Mouse (Mus musculus) limb, embryonic 13.5 days (tissue): ENCODE measurements at regions not wholly inside any gene's neighbourhood (a gene's known extent, or its start where the extent isn't known, plus 50 kb on each side); places are given as distances from the start of the nearest gene placed in this dataset.
A peak's percentile ranks its signal among the peaks of the same experiment; 100 is the strongest.

Experiments used
- ATAC-seq: fragments of 200-750 bp; cut with Nextera tagmentation; 2 replicates; pipeline ENCODE4 v1.8.0; 2017; ENCODE audit warnings: low read depth, moderate number of reproducible peaks, moderate TSS enrichment; ENCODE audit not compliant: low FRiP score
- H3K27ac ChIP-seq: fragments of 300-500 bp; sonication (generic); 2 replicates; pipeline ENCODE4 v1.5.1; 2015; ENCODE audit warnings: inconsistent platforms, mild to moderate bottlenecking, moderate library complexity
- H3K27me3 ChIP-seq: fragments of 300-500 bp; sonication (generic); 2 replicates; pipeline ENCODE4 v1.6.1; 2015; ENCODE audit warnings: mild to moderate bottlenecking, inconsistent platforms
- H3K36me3 ChIP-seq: fragments of 300-500 bp; sonication (generic); 2 replicates; pipeline ENCODE4 v1.6.1; 2015; ENCODE audit warnings: inconsistent platforms, mild to moderate bottlenecking, moderate library complexity
- H3K4me1 ChIP-seq: fragments of 300-500 bp; sonication (generic); 2 replicates; pipeline ENCODE4 v1.6.1; 2015; ENCODE audit warnings: inconsistent platforms
- H3K4me2 ChIP-seq: fragments of 300-500 bp; sonication (generic); replicated peaks from 2 replicates; pipeline ENCODE4 v1.6.1; 2015; ENCODE audit warnings: inconsistent platforms, mild to moderate bottlenecking, moderate library complexity
- H3K4me3 ChIP-seq: fragments of 300-500 bp; sonication (generic); 2 replicates; pipeline ENCODE4 v1.5.1; 2015; ENCODE audit warnings: moderate library complexity, mild to moderate bottlenecking, inconsistent platforms
- H3K9ac ChIP-seq: fragments of 300-500 bp; sonication (generic); 2 replicates; pipeline ENCODE4 v1.6.1; 2015; ENCODE audit warnings: mild to moderate bottlenecking, inconsistent platforms
- H3K9me3 ChIP-seq: fragments of 300-500 bp; sonication (generic); 2 replicates; pipeline ENCODE4 v1.6.1; 2016; ENCODE audit warnings: inconsistent platforms
- WGBS: fragments of 180-500 bp; shearing (Covaris S2); methylation state at CpG from one replicate; pipeline ENCODE4 v1.1.7; 2015; 5-methylcytosine and 5-hydroxymethylcytosine counted together

DNA sequence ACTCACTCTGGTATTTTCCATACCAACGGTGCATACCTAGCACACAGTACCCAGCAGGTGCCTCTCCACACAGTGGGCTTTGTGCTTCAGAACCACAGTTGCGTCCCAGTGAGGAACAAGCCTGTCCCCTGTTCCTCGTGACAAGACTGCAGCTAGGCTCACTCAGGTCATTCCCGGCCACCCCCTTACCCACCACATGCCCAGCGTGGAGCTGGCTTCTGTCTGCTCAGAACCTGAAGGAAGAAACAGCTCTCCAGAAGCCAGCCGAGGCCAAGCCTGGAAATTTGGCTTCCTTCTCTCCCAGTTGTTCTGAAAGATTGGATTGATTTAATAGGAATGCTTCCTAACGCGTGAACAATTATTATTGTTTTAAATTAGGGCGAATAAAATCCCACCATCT is 118.1 kb upstream of the Zmiz1 start:
- Histone ChIP-seq H3K4me2 (no peak overlapping the region), H3K27ac (0 out of 2 replicates have a peak overlapping the region, but pooled peaks have one; percentile 33), H3K27me3 (no peaks in the 10 kb centered on the region), H3K9me3 (0 out of 2 replicates have a peak, but pooled peaks cover 3% of the 10 kb centered on the region), H3K4me1 (peaks cover 71% of the 10 kb centered on the region), H3K9ac (no peak overlapping the region), H3K4me3 (no peak overlapping the region), H3K36me3 (no peaks in the 10 kb centered on the region)
- ATAC-seq, result no peak
- 64% methylated on average over 9 of the region's 9 CpGs for WGBS

DNA sequence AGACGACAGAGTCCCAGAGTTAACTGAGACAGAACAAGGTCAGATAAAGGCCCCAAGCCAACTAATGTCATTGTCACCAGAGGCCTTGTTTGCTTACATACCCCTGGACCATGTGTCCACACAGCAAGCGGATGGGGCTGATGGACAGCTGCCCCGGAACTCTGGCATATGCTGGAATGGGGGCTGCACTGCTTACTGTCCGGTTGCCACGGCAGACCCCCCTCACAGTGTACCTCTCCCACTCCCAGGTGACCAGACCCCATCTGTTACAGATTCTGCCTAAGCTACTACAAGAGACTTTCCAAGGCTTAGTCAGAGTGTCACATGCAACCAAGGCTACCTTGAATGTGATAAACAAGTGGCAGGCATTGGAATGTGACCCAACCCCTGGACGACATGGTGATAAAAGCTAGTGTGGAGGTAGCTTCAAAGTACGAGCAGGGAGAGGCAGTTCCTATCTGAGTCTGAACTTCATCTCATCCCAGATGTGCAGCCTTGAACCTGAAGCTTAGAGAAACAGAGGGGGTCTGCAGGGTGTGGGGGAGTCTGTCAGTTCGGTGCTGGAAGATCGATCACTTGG is 117.0 kb upstream of the Zmiz1 start:
- no peak overlapping the region for H3K4me2 ChIP-seq
- no peak overlapping the region for H3K4me3 ChIP-seq
- no peak overlapping the region for H3K9ac ChIP-seq
- no peaks in the 10 kb centered on the region for H3K36me3 ChIP-seq
- H3K9me3 ChIP-seq, result no peaks in the 10 kb centered on the region
- 69% methylated on average over 9 of the region's 9 CpGs for WGBS
- no peaks in the 10 kb centered on the region for H3K27me3 ChIP-seq
- H3K27ac ChIP-seq, result peak overlapping the region; percentile 55; the same call in 1 of the 2 replicates
- no peak for ATAC-seq
- H3K4me1 ChIP-seq, result peaks cover 78% of the 10 kb centered on the region

DNA sequence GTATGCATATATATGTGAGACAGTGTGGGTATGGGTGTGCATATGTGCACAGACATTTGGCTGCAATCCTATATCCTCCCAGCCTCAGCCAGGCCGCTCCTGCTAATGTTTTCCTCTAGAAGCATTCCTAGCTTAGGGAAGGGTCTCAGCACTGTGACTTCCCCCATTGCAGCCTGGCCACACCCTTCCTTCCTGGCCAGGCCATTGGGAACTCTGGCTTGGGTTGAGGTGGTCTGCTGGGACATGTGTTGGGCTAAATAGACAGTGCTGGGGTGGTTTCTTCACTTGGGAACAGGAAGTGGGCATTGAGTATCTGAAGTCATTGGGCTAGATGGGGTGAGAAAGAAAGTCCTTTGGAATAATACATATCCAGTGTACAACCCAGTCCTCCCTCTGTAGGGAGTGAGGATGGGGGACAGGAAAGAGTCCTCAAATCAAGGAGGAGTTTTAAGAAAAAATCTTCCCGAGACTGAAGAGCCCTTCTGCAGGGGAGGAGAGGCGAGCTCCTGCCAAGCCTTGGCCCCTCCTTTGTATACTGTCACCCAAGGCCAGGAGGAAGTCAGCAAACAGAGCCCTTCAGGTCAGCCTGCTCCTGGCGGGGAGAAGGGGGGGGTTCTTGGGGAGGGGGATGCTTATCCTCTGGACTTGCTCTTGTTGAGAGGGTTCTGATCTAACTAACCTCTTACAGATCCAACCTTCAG is 116.0 kb upstream of the Zmiz1 start:
- ATAC-seq, result no peak
- H3K27ac ChIP-seq, result peak overlapping the region; percentile 48
- no peak overlapping the region for H3K9ac ChIP-seq
- H3K9me3 ChIP-seq, result no peaks in the 10 kb centered on the region
- 46% methylated on average over 4 of the region's 4 CpGs for WGBS
- H3K4me1 ChIP-seq, result peaks cover 76% of the 10 kb centered on the region
- no peak overlapping the region; the same call in 1 of the 2 replicates for H3K4me2 ChIP-seq
- no peak overlapping the region for H3K4me3 ChIP-seq
- H3K36me3 ChIP-seq, result no peaks in the 10 kb centered on the region
- H3K27me3 ChIP-seq, result no peaks in the 10 kb centered on the region

DNA sequence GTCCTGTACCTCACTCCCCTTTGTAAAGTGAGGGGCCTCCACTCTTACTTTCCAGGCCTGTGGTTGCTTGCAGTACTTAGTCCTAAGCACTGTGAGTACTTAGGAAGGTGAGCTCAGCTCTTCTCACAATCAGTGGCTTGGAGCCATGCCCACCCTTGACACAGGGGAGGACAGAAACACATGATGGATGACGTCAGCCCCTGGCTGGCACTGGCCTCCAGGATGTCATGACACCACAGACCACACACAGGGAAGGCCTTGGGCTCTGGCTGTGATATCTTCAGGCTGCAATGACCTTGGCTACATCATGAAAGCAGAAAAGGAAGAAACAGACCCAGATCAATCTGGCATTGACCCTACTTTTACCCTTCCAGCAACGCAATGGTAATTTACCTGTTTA is 113.0 kb upstream of the Zmiz1 start:
- H3K4me1 ChIP-seq, result peaks cover 67% of the 10 kb centered on the region
- no peak overlapping the region for H3K4me2 ChIP-seq
- H3K36me3 ChIP-seq, result no peaks in the 10 kb centered on the region
- 29% methylated on average over 2 of the region's 2 CpGs for WGBS
- no peak overlapping the region for H3K4me3 ChIP-seq
- ATAC-seq, result no peak
- H3K27me3 ChIP-seq, result no peaks in the 10 kb centered on the region
- H3K27ac ChIP-seq, result no peak overlapping the region
- H3K9ac ChIP-seq, result no peak overlapping the region
- no peaks in the 10 kb centered on the region for H3K9me3 ChIP-seq

DNA sequence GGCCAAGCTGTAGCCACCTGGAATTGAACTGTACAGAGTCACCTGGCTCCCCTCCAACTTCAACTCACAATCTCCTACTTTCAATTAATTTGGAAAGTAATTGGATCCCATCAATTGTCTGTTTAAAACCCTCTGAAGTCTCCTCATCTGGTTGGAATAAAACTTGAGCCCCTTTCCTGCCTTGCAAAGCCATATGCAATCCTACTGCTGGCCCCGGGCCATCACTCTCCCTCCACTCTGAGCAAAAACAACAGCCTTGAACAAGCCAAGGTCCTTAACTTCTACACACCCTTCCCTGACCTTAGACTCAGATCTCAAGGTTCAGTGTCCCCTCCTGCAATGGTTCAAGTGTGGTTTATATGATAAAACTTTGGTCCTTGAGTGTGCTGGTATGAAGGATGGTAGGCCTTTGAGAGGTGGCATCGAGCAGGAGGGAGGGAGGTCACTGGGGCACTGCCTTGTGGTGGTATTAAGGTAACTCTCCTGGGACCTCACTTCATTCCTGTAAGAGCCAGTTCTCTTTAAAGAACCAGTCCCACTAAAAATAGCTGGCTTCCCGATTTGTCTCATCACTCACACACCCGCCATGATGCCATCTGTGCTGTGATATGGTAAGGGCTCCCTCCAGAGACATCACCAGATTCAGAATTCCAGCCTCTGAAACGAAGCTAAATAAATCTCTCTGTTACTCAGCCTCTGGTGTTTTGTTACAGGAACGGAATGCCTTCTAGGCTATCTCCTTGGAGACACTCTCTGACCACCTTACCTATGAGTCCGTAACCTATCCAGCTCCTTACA is 112.0 kb upstream of the Zmiz1 start:
- no peak for ATAC-seq
- Histone ChIP-seq H3K27ac (peak overlapping the region; percentile 22; the same call in 1 of the 2 replicates), H3K9ac (no peak overlapping the region), H3K4me2 (no peak overlapping the region), H3K27me3 (no peaks in the 10 kb centered on the region), H3K36me3 (no peaks in the 10 kb centered on the region), H3K4me1 (peaks cover 62% of the 10 kb centered on the region), H3K9me3 (no peaks in the 10 kb centered on the region), H3K4me3 (no peak overlapping the region)
- 60% methylated on average over 7 of the region's 7 CpGs for WGBS

DNA sequence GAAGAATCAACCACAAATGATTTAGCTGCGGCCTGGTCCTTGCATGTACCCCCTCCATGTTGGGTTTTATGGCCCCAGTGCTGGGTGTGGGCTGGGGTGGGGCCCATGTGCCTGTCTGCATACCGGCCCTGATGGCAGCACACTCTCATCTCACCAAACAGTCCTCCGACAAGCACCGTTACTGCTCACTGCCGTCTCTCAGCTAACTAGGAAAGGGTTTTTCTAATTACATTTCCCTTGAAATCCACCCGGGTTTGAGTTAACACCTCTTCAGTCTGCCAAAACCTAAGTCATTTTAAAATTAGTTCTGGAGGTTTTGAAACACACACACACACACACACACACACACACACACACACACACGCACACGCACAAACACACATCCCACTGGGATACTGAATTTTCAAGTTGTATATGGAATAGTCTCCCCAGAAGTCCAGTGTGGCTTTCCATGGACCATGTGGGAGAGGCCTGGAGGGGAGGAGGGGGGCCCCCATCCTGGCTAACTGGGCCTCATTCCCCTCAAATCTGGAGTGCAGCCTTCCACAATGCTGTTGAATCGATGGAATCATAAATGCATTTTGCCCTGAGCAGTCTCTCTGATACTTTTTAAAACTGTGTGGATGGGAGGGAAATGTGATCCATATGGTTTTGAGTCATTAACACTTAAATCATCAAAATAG is 108.6 kb upstream of the Zmiz1 start:
- no peaks in the 10 kb centered on the region for H3K36me3 ChIP-seq
- no peak overlapping the region for H3K4me3 ChIP-seq
- peak overlapping the region; percentile 92 for H3K27ac ChIP-seq
- no peaks in the 10 kb centered on the region for H3K9me3 ChIP-seq
- H3K4me2 ChIP-seq, result peak overlapping the region; percentile 9; the same call in 1 of the 2 replicates
- H3K9ac ChIP-seq, result 0 out of 2 replicates have a peak overlapping the region, but pooled peaks have one; percentile 25
- ATAC-seq, result peak; percentile 71
- H3K4me1 ChIP-seq, result peaks cover 46% of the 10 kb centered on the region
- WGBS, result 24% methylated on average over 9 of the region's 9 CpGs
- H3K27me3 ChIP-seq, result no peaks in the 10 kb centered on the region

DNA sequence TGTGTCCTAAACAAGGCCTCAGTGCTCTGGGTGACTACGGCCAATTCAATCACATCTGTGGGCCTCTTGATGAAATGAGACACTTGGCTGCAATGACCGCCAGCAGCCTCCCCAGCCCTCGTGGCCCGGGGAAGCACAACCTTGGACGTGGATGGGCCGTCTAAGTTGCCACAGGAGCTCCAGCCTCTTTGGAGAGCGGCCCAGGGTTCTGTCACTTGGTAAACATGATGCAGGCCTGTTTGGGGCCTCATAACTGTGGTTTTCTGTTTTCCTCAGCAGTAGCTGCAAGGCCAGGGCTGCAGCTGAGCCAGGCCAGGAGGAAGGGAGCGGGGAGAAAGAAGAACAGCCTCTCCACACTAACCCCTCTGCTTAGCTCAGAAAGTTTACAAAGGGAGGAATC is 105.2 kb upstream of the Zmiz1 start:
- peak overlapping the region; percentile 55 for H3K27ac ChIP-seq
- no peaks in the 10 kb centered on the region for H3K9me3 ChIP-seq
- WGBS, result 69% methylated on average over 8 of the region's 8 CpGs
- H3K27me3 ChIP-seq, result no peaks in the 10 kb centered on the region
- H3K9ac ChIP-seq, result no peak overlapping the region; the same call in 1 of the 2 replicates
- no peak overlapping the region for H3K4me2 ChIP-seq
- ATAC-seq, result no peak
- no peaks in the 10 kb centered on the region for H3K36me3 ChIP-seq
- H3K4me1 ChIP-seq, result peaks cover 35% of the 10 kb centered on the region
- H3K4me3 ChIP-seq, result no peak overlapping the region

DNA sequence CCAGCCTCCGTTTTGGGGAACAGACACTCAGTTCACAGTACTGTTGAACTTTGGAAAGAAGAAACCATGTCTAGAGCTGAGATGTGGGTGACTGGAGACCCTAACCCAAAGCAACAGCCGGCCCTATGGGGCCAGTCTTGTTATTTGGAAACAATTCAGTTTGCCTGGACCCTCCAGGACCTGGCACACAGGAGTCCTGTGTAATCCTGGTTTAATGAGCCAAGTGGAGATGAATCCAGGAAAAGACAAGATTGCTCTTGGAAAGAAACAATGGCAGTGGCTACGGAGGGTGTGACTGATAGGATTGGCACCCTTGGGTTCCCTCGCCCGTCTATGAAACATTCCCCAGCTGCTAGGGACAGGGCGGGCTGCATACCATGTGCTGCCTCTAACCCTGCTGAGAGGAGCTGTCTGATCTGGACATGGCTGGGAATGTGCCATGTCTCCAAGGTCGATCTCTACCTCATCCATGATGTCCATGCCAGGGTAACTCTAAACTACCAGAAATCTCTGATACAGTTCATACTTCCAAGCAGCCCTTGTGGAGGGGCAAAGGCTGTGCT is 104.6 kb upstream of the Zmiz1 start:
- no peak for ATAC-seq
- Histone ChIP-seq H3K4me1 (peaks cover 35% of the 10 kb centered on the region), H3K9me3 (no peaks in the 10 kb centered on the region), H3K4me2 (no peak overlapping the region), H3K27ac (peak overlapping the region; percentile 55), H3K4me3 (no peak overlapping the region), H3K27me3 (no peaks in the 10 kb centered on the region), H3K36me3 (no peaks in the 10 kb centered on the region), H3K9ac (no peak overlapping the region)
- WGBS, result 80% methylated on average over 7 of the region's 7 CpGs

DNA sequence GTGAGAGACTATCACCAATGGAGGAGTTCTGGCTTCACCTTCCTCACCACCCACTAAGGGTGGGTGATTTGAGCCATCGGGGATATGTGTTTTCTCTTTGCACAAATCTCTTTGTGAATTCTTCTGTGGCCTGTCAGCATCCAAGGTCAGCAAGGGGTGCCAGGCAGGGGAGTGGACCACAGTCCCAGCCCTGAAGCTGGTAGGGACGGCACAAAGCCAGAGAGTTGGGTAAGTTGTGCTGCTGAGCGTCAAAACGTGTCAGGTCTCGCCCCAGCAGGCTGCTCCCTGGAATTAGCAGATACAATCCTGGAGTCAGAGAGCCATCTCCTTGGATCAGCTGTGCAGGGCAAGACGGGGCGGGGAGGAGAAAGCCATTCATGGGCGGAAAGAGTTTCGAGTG is 101.2 kb upstream of the Zmiz1 start:
- H3K4me3 ChIP-seq, result no peak overlapping the region
- H3K4me1 ChIP-seq, result peaks cover 28% of the 10 kb centered on the region
- ATAC-seq, result no peak
- H3K9me3 ChIP-seq, result no peaks in the 10 kb centered on the region
- WGBS, result 78% methylated on average over 9 of the region's 9 CpGs
- H3K27me3 ChIP-seq, result no peaks in the 10 kb centered on the region
- no peaks in the 10 kb centered on the region for H3K36me3 ChIP-seq
- no peak overlapping the region for H3K4me2 ChIP-seq
- H3K27ac ChIP-seq, result no peak overlapping the region
- no peak overlapping the region for H3K9ac ChIP-seq

DNA sequence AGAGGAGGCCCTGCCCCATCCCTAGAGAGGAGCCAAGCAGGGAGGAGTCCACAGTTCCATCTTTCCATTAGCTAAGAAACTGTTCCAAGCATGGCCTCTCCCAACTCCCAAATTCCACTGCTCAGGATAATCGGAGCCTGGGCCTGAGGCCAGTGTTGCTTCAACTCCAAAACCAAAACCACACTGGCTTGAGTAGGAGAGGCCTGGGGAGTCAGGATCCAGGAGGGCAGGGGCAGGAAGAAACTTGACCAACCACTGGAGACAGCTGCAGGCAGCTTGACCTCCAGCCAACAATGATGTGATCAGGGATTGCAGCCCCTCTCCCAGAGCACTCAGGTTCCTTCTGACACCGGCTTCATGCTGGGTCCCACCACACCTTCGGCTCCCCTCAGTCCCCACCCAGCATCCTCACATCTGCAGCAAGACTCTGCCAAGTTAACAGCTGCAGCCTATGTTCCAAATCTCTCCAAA is 99.1 kb upstream of the Zmiz1 start:
- H3K27me3 ChIP-seq, result no peaks in the 10 kb centered on the region
- WGBS, result 70% methylated on average over 3 of the region's 3 CpGs
- no peak overlapping the region for H3K9ac ChIP-seq
- no peaks in the 10 kb centered on the region for H3K36me3 ChIP-seq
- H3K9me3 ChIP-seq, result no peaks in the 10 kb centered on the region
- H3K4me1 ChIP-seq, result peaks cover 20% of the 10 kb centered on the region
- H3K27ac ChIP-seq, result peak overlapping the region; percentile 23
- no peak; the same call in 1 of the 2 replicates for ATAC-seq
- H3K4me3 ChIP-seq, result no peak overlapping the region
- no peak overlapping the region for H3K4me2 ChIP-seq

DNA sequence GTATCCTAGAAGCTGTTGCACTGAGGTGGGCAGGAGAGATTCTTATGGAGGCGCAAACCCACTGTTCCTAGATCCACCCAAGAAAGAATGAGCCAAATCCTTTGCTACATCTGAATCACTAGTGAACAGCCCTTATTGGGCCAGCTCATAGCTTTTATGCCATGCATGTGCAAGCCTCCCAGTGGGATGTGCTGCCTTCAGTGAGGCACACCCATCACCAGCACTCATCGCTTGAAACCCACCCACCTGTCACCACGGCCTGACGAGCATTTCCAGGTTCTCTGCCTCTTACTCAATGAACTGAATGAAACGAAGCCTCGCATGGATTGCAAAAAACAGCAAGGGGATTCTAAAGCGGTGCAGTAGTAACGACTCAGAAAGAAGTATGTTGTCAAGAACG is 98.3 kb upstream of the Zmiz1 start:
- peaks cover 27% of the 10 kb centered on the region for H3K4me1 ChIP-seq
- WGBS, result 83% methylated on average over 9 of the region's 9 CpGs
- H3K27ac ChIP-seq, result no peak overlapping the region
- no peak for ATAC-seq
- H3K9me3 ChIP-seq, result no peaks in the 10 kb centered on the region
- H3K4me3 ChIP-seq, result no peak overlapping the region
- H3K36me3 ChIP-seq, result no peaks in the 10 kb centered on the region
- no peak overlapping the region for H3K4me2 ChIP-seq
- no peaks in the 10 kb centered on the region for H3K27me3 ChIP-seq
- H3K9ac ChIP-seq, result no peak overlapping the region
